Mouse (Mus musculus) inflammation-experienced regulatory T-cells, adult 16 weeks (primary cell): ENCODE results near the gene Cnot9. TPM values are rescaled to one million over a fixed set of nuclear protein-coding genes. Genes with fewer than 3 reads are reported as not detected.

Experiments used
- polyA plus RNA-seq: library from polyadenylated mRNA; unstranded; fragments of 100-300 nt; shearing (Covaris generic); gene quantifications from one replicate; pipeline ENCODE4 v1.2.1, GENCODE M21; 2017

Gene Cnot9
- polyA plus RNA-seq, result 38.5 TPM

GRCm38 (mm10) chr1:74505721-74506464, at the start of gene Cnot9:
Gene Cnot9 (plus strand): TSS chr1:74506058.

DNA sequence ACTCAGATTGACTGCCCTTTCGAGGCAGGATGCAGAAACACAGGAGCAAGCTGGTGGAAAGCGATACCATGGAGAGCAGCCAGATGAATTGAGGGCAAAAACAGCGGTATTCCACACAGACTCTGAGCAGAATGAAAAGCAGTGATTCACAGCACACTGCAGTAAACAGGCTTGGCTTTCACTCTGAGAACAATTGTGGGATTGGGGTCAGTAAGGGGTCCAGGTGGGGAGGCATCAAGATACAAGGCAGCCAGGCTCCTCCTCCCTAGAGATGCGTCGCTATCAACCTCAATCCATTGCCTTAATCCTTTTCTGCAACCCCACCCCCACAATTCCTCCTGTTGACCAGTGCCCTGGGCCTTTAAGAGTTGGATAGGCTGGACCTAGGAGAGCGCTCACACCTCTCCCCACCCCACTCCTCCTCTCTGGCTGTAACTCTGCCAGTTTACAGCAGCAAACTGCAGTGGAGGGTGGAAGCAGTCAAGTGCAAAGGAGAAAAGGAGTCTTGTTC, 36.6 kb downstream of the Cnot9 start, which contains the start of gene Plcd4:
Gene Plcd4, plus strand, starts transcription at position 438 of the 511 bp plus-strand sequence.

GRCm38 (mm10) chr1:74544184-74544583, 38.3 kb downstream of the Cnot9 start, which contains the start of gene Usp37:
Gene Usp37 (minus strand): TSS chr1:74544284.

Other genes starting within 250 kb of the Cnot9 start
- gene Gpbar1, start 227.5 kb upstream of the Cnot9 start, polyA plus RNA-seq, result 0.37 TPM
- gene Aamp, start 221.3 kb upstream of the Cnot9 start, polyA plus RNA-seq, result 276 TPM
- gene Pnkd, start 221.1 kb upstream of the Cnot9 start, polyA plus RNA-seq, result 91.4 TPM
- 35.4 TPM for gene Tmbim1, start 200.4 kb upstream of the Cnot9 start, polyA plus RNA-seq
- not detected for gene Catip, start 143.9 kb upstream of the Cnot9 start, polyA plus RNA-seq
- 5.1 TPM for gene Slc11a1, start 130.9 kb upstream of the Cnot9 start, polyA plus RNA-seq
- 6.2 TPM for gene Ctdsp1, start 114.5 kb upstream of the Cnot9 start, polyA plus RNA-seq
- gene Vil1, start 96.7 kb upstream of the Cnot9 start, polyA plus RNA-seq, result 0.22 TPM
- 0.98 TPM for gene Plcd4, start 36.8 kb downstream of the Cnot9 start, polyA plus RNA-seq
- gene Usp37, start 38.2 kb downstream of the Cnot9 start, polyA plus RNA-seq, result 22.0 TPM
- 17.5 TPM for gene Zfp142, start 82.2 kb downstream of the Cnot9 start, polyA plus RNA-seq
- 14.3 TPM for gene Bcs1l, start 82.2 kb downstream of the Cnot9 start, polyA plus RNA-seq
- gene Rnf25, start 95.3 kb downstream of the Cnot9 start, polyA plus RNA-seq, result 33.1 TPM
- gene Stk36, start 95.4 kb downstream of the Cnot9 start, polyA plus RNA-seq, result 0.18 TPM
- 48.4 TPM for gene Ttll4, start 155.7 kb downstream of the Cnot9 start, polyA plus RNA-seq
- 0.51 TPM for gene Cyp27a1, start 207.5 kb downstream of the Cnot9 start, polyA plus RNA-seq
- not detected for gene Prkag3, start 243.2 kb downstream of the Cnot9 start, polyA plus RNA-seq